Mouse (Mus musculus) heart, embryonic 10.5 days (tissue): ENCODE results near the gene Tmc4. TPM values are rescaled to one million over a fixed set of nuclear protein-coding genes. Genes with fewer than 3 reads are reported as not detected.
"Not testable (repeated sequence)": the region's sequence is repeated elsewhere in the genome, so short reads cannot be mapped to it uniquely, and the experiment has no call there.

Experiments used
- DNase-seq: peaks from one replicate; pipeline ENCODE4 v3.0.0-alpha.2; 2017; ENCODE audit warnings: low spot score
- H3K27ac ChIP-seq: fragments of 300-500 bp; sonication (generic); 2 replicates; pipeline ENCODE4 v1.5.1; 2016; ENCODE audit warnings: mild to moderate bottlenecking
- H3K27me3 ChIP-seq: fragments of 300-500 bp; sonication (generic); 2 replicates; pipeline ENCODE4 v1.6.1; 2016; ENCODE audit warnings: mild to moderate bottlenecking; ENCODE audit not compliant: poor library complexity, insufficient read depth, severe bottlenecking
- H3K36me3 ChIP-seq: fragments of 300-500 bp; sonication (generic); 2 replicates; pipeline ENCODE4 v1.6.1; 2016; ENCODE audit warnings: mild to moderate bottlenecking, moderate library complexity
- H3K4me1 ChIP-seq: fragments of 300-500 bp; sonication (generic); 2 replicates; pipeline ENCODE4 v1.6.1; 2016; ENCODE audit warnings: mild to moderate bottlenecking
- H3K4me3 ChIP-seq: fragments of 300-500 bp; sonication (generic); 2 replicates; pipeline ENCODE4 v1.5.1; 2016; ENCODE audit warnings: mild to moderate bottlenecking, moderate library complexity
- H3K9me3 ChIP-seq: fragments of 300-500 bp; sonication (generic); 2 replicates; pipeline ENCODE4 v1.6.1; 2016; ENCODE audit warnings: mild to moderate bottlenecking, moderate library complexity
- WGBS: fragments of 180-500 bp; shearing (Covaris S2); methylation state at CpG from one replicate; pipeline ENCODE4 v1.1.7; 2016; 5-methylcytosine and 5-hydroxymethylcytosine counted together
- polyA plus RNA-seq: library from polyadenylated mRNA; unstranded; fragments of >200 nt; fragmentation: Nextera tagmentation; extraction: Ambion mirVana; gene quantifications from 2 replicates; pipeline ENCODE4 v1.2.1, GENCODE M21; 2016

Tmc4 gene
- polyA plus RNA-seq, 1 experiment from 2014 or later, result 8.5 TPM

GRCm38 (mm10) chr7:3703879-3704441, 26.6 kb upstream of the Tmc4 start, which contains the start of gene Rps9:
TSS of gene Rps9 (plus strand) at chr7:3703993.
- H3K27me3 ChIP-seq, result no peaks in the 10 kb centered on the region
- peak within 1 kb of the TSS; percentile 94 for H3K27ac ChIP-seq
- H3K36me3 ChIP-seq, result peaks cover 64% of the 10 kb centered on the region
- WGBS, result 0% methylated on average over 42 of the region's 42 CpGs
- peak; percentile 98 for DNase-seq
- H3K4me1 ChIP-seq, result peaks cover 8% of the 10 kb centered on the region
- peak within 1 kb of the TSS; percentile 77 for H3K4me3 ChIP-seq
- no peaks in the 10 kb centered on the region for H3K9me3 ChIP-seq

DNA sequence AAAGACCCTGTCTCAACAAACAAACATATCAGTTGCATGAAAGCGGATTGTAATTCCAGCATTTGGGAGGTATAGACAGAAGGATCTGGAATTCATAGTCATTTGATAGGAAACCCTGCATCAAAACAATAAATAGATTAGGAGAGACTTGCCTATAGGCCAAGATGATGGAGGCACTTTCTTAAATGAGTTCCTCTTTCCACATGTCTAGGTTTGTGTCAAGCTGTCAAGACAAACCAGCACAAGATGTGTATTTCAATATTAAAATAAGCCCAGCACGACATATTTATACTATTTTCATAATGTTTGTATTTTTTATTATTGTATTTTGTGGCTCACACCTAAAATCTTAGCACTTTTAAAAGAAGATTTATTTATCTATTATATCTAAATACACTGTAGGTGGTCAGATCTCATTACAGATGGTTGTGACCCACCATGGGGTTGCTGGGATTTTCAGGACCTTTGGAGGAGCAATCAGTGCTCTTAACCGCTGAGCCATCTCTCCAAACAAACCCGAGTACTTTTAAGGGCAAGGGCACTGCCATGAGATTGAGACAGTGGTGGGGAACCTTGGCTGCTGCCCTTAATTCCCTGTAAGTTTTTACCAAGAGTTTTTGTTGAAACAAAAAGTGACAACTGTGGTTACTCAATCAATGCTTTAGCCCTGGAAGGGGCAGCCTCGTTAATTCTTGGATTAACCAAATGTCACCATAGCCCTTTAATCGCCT, 26.0 kb upstream of the Tmc4 start:
- no peaks in the 10 kb centered on the region for H3K27me3 ChIP-seq
- no peaks in the 10 kb centered on the region for H3K9me3 ChIP-seq
- DNase-seq, result no peak
- H3K36me3 ChIP-seq, result peaks cover 71% of the 10 kb centered on the region
- WGBS, result 20% methylated on average over 6 of the region's 6 CpGs
- H3K27ac ChIP-seq, result peak overlapping the region; percentile 94
- peaks cover 8% of the 10 kb centered on the region for H3K4me1 ChIP-seq
- H3K4me3 ChIP-seq, result peak overlapping the region; percentile 77

- Histone ChIP-seq H3K27me3 (no peaks in the 10 kb centered on the region), H3K27ac (no peak overlapping the region), H3K4me3 (no peak overlapping the region), H3K9me3 (no peaks in the 10 kb centered on the region), H3K36me3 (peaks cover 56% of the 10 kb centered on the region), H3K4me1 (peaks cover 8% of the 10 kb centered on the region; the same call in 1 of the 2 replicates)
- 94% methylated on average over 6 of the region's 6 CpGs for WGBS
- no peak for DNase-seq
Measured at GRCm38 (mm10) chr7:3698471-3698870, 21.1 kb upstream of the Tmc4 start.

- H3K36me3 ChIP-seq, result peaks cover 40% of the 10 kb centered on the region
- not testable (repeated sequence) for DNase-seq, H3K27me3 ChIP-seq, H3K9me3 ChIP-seq
- peak overlapping the region; percentile 94 for H3K27ac ChIP-seq
- H3K4me1 ChIP-seq, result peaks cover 21% of the 10 kb centered on the region; the same call in 1 of the 2 replicates
- 6% methylated on average over 9 of the region's 9 CpGs for WGBS
- H3K4me3 ChIP-seq, result peak overlapping the region; percentile 77
Measured at GRCm38 (mm10) chr7:3694949-3695305, 17.6 kb upstream of the Tmc4 start.

GRCm38 (mm10) chr7:3694076-3694948, 17.0 kb upstream of the Tmc4 start:
- Histone ChIP-seq H3K36me3 (peaks cover 35% of the 10 kb centered on the region), H3K4me1 (peaks cover 21% of the 10 kb centered on the region; the same call in 1 of the 2 replicates), H3K9me3 (no peaks in the 10 kb centered on the region), H3K27ac (peak overlapping the region; percentile 94), H3K4me3 (peak overlapping the region; percentile 77), H3K27me3 (no peaks in the 10 kb centered on the region)
- WGBS, result under 1% methylated on average over 54 of the region's 55 CpGs
- peak; percentile 91 for DNase-seq

DNA sequence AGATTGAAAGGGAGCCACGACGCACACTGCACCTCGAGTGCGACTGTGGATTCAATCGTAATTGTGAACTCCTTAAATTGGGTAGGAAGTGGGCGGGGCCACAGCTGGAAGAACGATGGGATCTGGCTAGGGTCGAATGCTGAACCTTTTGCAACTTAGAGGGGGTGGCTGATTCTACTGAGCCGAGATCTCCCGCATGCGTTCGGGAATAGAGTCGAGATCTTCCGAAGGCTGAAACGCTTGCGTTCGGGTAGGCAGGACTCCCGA, 16.4 kb upstream of the Tmc4 start:
- Histone ChIP-seq H3K4me3 (peak overlapping the region; percentile 77), H3K27ac (peak overlapping the region; percentile 94), H3K36me3 (peaks cover 29% of the 10 kb centered on the region), H3K4me1 (peaks cover 21% of the 10 kb centered on the region; the same call in 1 of the 2 replicates), H3K9me3 (no peaks in the 10 kb centered on the region), H3K27me3 (no peaks in the 10 kb centered on the region)
- WGBS, result 0% methylated on average over 18 of the region's 18 CpGs
- no peak for DNase-seq

- Histone ChIP-seq H3K27ac (peak within 1 kb of the TSS; percentile 94), H3K4me1 (peaks cover 21% of the 10 kb centered on the region; the same call in 1 of the 2 replicates), H3K36me3 (peaks cover 26% of the 10 kb centered on the region), H3K27me3 (no peaks in the 10 kb centered on the region), H3K4me3 (peak within 1 kb of the TSS; percentile 77), H3K9me3 (no peaks in the 10 kb centered on the region)
- DNase-seq, result peak; percentile 99
- WGBS, result under 1% methylated on average over 55 of the region's 55 CpGs
Measured at GRCm38 (mm10) chr7:3692987-3693808, 15.8 kb upstream of the Tmc4 start, which contains the start of gene Mboat7. TSS of gene Mboat7 (minus strand) at chr7:3693523.

DNA sequence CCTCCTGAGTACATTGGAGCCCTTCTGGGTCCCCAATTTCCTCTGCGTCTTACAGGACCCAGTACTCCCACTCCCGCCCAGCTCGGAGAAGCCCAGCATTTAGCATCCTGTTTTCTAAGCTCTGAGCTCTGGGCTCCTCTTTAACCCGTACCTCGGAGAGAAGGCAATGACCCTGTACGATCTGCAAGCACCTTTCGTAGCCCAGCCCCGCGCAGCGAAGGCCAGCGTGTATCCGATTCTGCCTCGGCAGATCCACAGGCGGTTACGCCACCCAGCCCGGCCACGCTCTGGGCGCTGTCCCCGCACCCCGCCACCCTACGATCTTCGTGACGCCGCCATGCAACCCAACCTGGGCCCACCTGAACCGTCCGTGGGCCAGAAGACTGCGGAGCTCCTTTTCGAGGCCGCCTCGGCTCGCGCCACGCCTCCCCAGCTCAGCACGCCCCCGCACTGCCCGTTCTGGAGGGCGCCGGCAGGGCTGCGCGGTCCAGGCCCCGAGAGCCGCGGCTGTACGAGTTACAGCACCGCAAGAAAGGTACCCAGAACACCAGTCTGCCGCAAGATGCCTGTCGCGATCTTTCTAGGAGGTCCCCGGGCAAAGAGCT, 15.1 kb upstream of the Tmc4 start, which contains the start of gene Tsen34:
Tsen34 (plus strand) TSS at position 482 of the 605 bp plus-strand sequence.
- no peaks in the 10 kb centered on the region for H3K27me3 ChIP-seq
- peak; percentile 80 for DNase-seq
- no peaks in the 10 kb centered on the region for H3K9me3 ChIP-seq
- peaks cover 24% of the 10 kb centered on the region for H3K36me3 ChIP-seq
- peaks cover 21% of the 10 kb centered on the region; the same call in 1 of the 2 replicates for H3K4me1 ChIP-seq
- WGBS, result under 1% methylated on average over 49 of the region's 49 CpGs
- H3K4me3 ChIP-seq, result peak within 1 kb of the TSS; percentile 77
- peak within 1 kb of the TSS; percentile 94 for H3K27ac ChIP-seq

DNA sequence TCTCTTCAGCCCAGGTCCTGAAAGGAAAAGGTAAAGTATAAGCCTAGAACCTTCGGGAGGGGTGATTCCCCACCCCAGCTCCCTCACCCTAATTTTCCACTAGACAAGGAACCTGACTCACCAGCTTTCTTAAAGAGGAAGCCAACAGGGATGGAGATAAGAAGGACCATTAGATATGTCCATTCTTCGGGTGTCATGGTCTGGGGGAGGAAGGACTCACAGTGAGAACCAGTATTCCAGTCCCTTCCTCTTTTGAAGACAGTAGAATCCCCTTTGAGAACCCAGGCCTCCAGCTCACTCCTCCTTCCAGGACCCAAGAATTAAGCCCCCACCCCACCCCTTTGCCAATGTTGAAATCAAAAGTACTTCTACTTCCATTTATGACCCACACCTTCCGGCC, 14.6 kb upstream of the Tmc4 start:
- Histone ChIP-seq H3K27me3 (no peaks in the 10 kb centered on the region), H3K36me3 (peaks cover 24% of the 10 kb centered on the region), H3K27ac (peak overlapping the region; percentile 94), H3K4me3 (peak overlapping the region; percentile 77), H3K4me1 (peaks cover 21% of the 10 kb centered on the region; the same call in 1 of the 2 replicates), H3K9me3 (no peaks in the 10 kb centered on the region)
- no peak for DNase-seq
- 28% methylated on average over 3 of the region's 3 CpGs for WGBS

DNA sequence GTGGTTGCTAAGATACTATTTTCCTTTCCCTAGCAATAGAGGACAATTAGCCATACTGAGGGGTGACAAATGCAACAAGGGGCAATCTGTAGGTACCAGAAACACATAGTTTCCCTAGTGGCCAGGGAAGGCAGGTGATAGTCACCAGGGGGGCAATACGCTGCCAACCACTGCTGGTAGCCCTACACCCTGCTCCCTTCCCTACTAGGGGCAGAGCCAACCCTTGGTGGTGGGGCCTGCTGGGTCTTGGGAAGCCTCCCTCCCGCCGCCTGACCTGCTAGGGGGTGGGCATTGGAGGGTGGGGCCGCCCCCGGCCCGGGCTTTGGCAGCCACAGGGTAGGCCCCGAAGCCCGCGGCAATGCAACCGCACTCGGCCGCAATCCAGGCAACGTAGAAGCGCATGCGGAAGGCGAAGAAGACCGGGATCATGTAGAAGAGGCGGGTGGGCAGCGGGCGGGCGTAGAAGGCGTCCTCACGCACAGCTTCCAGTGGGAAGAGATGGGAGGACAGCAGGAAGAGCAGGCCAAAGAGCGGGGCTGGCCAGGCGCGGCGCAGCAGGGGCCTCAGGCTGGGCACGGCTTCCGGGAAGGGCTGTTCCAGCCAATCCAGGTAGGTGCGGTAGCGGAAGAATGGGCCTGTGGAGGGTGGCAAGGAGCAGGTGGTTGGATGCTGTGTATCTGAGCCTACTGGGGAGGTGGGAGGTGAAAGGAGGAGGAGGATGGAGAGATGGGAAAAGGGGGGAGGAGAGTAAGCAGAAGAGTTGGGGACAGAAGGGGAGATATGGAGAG, 8.2 kb upstream of the Tmc4 start:
- Histone ChIP-seq H3K27ac (no peak overlapping the region), H3K4me3 (no peak overlapping the region), H3K9me3 (no peaks in the 10 kb centered on the region), H3K4me1 (no peaks in the 10 kb centered on the region), H3K36me3 (peaks cover 40% of the 10 kb centered on the region), H3K27me3 (no peaks in the 10 kb centered on the region)
- peak; percentile 64 for DNase-seq
- WGBS, result 84% methylated on average over 31 of the region's 31 CpGs

GRCm38 (mm10) chr7:3684698-3685097, 7.3 kb upstream of the Tmc4 start:
- Histone ChIP-seq H3K27ac (no peak overlapping the region), H3K27me3 (no peaks in the 10 kb centered on the region), H3K36me3 (peaks cover 46% of the 10 kb centered on the region), H3K4me3 (no peak overlapping the region), H3K9me3 (no peaks in the 10 kb centered on the region), H3K4me1 (no peaks in the 10 kb centered on the region)
- peak; percentile 52 for DNase-seq
- WGBS, result 86% methylated on average over 8 of the region's 8 CpGs
